Mouse (Mus musculus): ENCODE measurements at regions not wholly inside any gene's neighbourhood (a gene's known extent, or its start where the extent isn't known, plus 50 kb on each side); places are given as distances from the start of the nearest gene placed in this dataset.

GRCm38 (mm10) chr1:77190141-77190540 lies 324.7 kb downstream of the Epha4 start:
- no peak for DNase-seq (ENCODE audit: low spot score)

- DNase-seq (ENCODE audit: low spot score), result no peak
Measured at GRCm38 (mm10) chr1:77201321-77201917, 313.5 kb downstream of the Epha4 start.

GRCm38 (mm10) chr1:77202948-77203347 lies 311.9 kb downstream of the Epha4 start:
- no peak for DNase-seq (ENCODE audit: low spot score)

- DNase-seq (ENCODE audit: low spot score), result peak; percentile 30
Measured at GRCm38 (mm10) chr1:77206535-77206934, 308.4 kb downstream of the Epha4 start.

- DNase-seq (ENCODE audit: low spot score), result no peak
Measured at GRCm38 (mm10) chr1:77209395-77209794, 305.5 kb downstream of the Epha4 start.

GRCm38 (mm10) chr1:77213462-77214098 lies 301.3 kb downstream of the Epha4 start:
- DNase-seq (ENCODE audit: low spot score), result no peak

GRCm38 (mm10) chr1:77219488-77220321 lies 295.2 kb downstream of the Epha4 start:
- no peak for DNase-seq (ENCODE audit: low spot score)

- no peak for DNase-seq (ENCODE audit: low spot score)
Measured at GRCm38 (mm10) chr1:77220322-77220590, 294.6 kb downstream of the Epha4 start.

- DNase-seq (ENCODE audit: low spot score), result no peak
Measured at GRCm38 (mm10) chr1:77220783-77221182, 294.1 kb downstream of the Epha4 start.

GRCm38 (mm10) chr1:77221900-77222299 lies 293.0 kb downstream of the Epha4 start:
- no peak for DNase-seq (ENCODE audit: low spot score)

- DNase-seq (ENCODE audit: low spot score), result no peak
Measured at GRCm38 (mm10) chr1:77226546-77226945, 288.3 kb downstream of the Epha4 start.

GRCm38 (mm10) chr1:77226991-77227515 lies 287.8 kb downstream of the Epha4 start:
- DNase-seq (ENCODE audit: low spot score), result peak; percentile 70

GRCm38 (mm10) chr1:77227800-77228199 lies 287.1 kb downstream of the Epha4 start:
- DNase-seq (ENCODE audit: low spot score), result no peak

- DNase-seq (ENCODE audit: low spot score), result no peak
Measured at GRCm38 (mm10) chr1:77229561-77229960, 285.3 kb downstream of the Epha4 start.

- no peak for DNase-seq (ENCODE audit: low spot score)
Measured at GRCm38 (mm10) chr1:77233010-77233409, 281.9 kb downstream of the Epha4 start.

- peak; percentile 68 for DNase-seq (ENCODE audit: low spot score)
Measured at GRCm38 (mm10) chr1:77244642-77245041, 270.2 kb downstream of the Epha4 start.

GRCm38 (mm10) chr1:77246047-77246446 lies 268.8 kb downstream of the Epha4 start:
- no peak for DNase-seq (ENCODE audit: low spot score)

GRCm38 (mm10) chr1:77254276-77254675 lies 260.6 kb downstream of the Epha4 start:
- no peak for DNase-seq (ENCODE audit: low spot score)

- DNase-seq (ENCODE audit: low spot score), result no peak
Measured at GRCm38 (mm10) chr1:77256115-77256842, 258.6 kb downstream of the Epha4 start.

GRCm38 (mm10) chr1:77258730-77259310 lies 256.1 kb downstream of the Epha4 start:
- no peak for DNase-seq (ENCODE audit: low spot score)

GRCm38 (mm10) chr1:77259789-77260188 lies 255.1 kb downstream of the Epha4 start:
- DNase-seq (ENCODE audit: low spot score), result no peak

- no peak for DNase-seq (ENCODE audit: low spot score)
Measured at GRCm38 (mm10) chr1:77261678-77262077, 253.2 kb downstream of the Epha4 start.

Measured in yolk sac, embryonic 10.5 days (tissue).